Mouse (Mus musculus): Measurements from ENCODE around the gene Mapk11.

DNA sequence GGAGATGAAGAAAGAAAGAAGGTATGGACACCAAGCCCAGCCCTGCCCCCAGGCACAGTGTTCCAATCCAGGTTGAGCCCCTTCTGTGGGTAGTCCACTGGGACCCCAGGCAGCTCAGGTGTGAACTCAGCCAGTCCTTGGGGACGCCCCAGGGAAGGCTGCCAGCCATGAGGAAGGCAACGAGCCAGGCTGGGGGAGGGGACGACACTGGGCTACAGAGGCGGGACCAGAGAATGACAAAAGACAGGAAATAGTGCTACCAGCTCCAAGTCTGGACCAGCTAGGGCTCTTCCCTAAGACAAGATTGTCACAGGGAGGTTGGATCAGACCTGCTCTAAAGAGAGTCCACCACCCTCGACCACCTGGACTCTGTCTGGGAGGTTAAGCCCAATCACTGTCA lies 27.7 kb upstream of the Mapk11 start:
- TF ChIP-seq MAZ (IDR thresholded peaks at IDR 0.05; ENCODE audit: low read depth, low read length) = no peak
- no peak for TF ChIP-seq CTCF (IDR thresholded peaks at IDR 0.05 in 2 of 3, conservative IDR thresholded peaks at IDR 0.05 in 1 of 3; ENCODE audit: control insufficient read depth in 1 of 3, insufficient read depth in 1 of 3, low read depth in 2 of 3, low read length in 3 of 3, poor library complexity in 1 of 3, severe bottlenecking in 1 of 3)
- no peak for TF ChIP-seq POLR2A (IDR thresholded peaks at IDR 0.05; ENCODE audit: control insufficient read depth in 1 of 2, insufficient read depth in 1 of 2, low read depth in 1 of 2, low read length in 2 of 2, poor library complexity in 1 of 2)

Data from MEL (cell line).